Mouse (Mus musculus): Measurements from ENCODE around the gene Gnb1l. TPM values are rescaled to one million over a fixed set of nuclear protein-coding genes. Genes with fewer than 3 reads are reported as not detected.
"Not testable (repeated sequence)": the region's sequence is repeated elsewhere in the genome, so short reads cannot be mapped to it uniquely, and the experiment has no call there.

Gnb1l gene
- polyA plus RNA-seq, 1 experiment from 2014 or later = 13.2 TPM

DNA sequence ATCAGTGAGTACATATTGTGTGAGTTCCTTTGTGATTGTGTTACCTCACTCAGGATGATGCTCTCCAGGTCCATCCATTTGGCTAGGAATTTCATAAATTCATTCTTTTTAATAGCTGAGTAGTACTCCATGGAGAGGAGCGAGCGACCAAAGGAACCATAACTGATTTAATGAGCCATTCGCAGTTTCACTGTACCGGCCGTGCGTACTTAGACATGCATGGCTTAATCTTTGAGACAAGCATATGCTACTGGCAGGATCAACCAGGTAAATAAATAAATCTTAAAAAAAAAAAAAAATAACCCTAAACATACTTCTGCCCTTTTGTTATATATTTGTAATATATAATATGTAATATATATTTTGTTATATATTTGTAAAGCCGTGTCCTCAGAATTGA lies 34.5 kb downstream of the Gnb1l start:
- H3K4me2 ChIP-seq (ENCODE audit: low read depth, low read length); H3K27me3 ChIP-seq (ENCODE audit: control insufficient read depth, insufficient read depth, low read length); H3K27ac ChIP-seq (replicated peaks; ENCODE audit: low read depth, low read length); H3K4me3 ChIP-seq (ENCODE audit: low read depth, low read length); H3K4me1 ChIP-seq (ENCODE audit: control insufficient read depth, insufficient read depth, low read length); H3K9me3 ChIP-seq (replicated peaks; ENCODE audit: control insufficient read depth, low read length); H3K9ac ChIP-seq (replicated peaks; ENCODE audit: low read length); DNase-seq (ENCODE audit: low spot score); H3K36me3 ChIP-seq (replicated peaks; ENCODE audit: control insufficient read depth, insufficient read depth, low read depth, low read length): not testable (repeated sequence)
- 97% methylated on average over 7 of the region's 7 CpGs for WGBS
- peak; percentile 100 for ATAC-seq (replicated peaks; ENCODE audit: insufficient number of reproducible peaks, low FRiP score, low TSS enrichment, low read depth)

DNA sequence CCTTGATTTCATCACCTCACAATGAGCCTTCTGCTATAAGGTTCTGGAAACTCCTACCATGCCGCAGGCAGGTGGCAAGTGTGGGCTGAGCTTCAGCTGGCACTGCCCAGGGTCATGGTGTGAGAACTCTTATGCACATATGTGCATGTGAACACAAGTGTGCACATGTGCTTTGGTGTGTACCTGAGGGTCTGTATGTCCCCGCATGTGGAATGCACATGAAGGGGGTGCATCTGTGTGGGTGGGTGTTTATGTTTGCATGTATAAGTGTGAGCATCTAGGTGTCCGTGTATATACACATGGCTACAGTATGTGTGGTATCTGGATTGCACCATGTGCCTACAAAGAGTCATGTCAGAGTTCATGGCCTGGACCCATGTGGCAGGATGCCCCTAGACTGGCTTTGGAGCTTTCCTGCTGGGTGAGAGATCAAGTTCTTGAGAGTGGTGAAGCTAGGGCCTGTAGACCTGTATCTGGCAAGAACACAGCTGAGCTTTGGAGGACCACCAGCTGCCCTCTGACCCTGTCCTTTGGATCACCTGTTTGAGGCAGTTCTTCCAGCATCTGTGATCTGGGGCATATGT lies 39.0 kb downstream of the Gnb1l start:
- Histone ChIP-seq H3K36me3 (replicated peaks; ENCODE audit: control insufficient read depth, insufficient read depth, low read depth, low read length) (no peaks in the 10 kb centered on the region), H3K4me1 (ENCODE audit: control insufficient read depth, insufficient read depth, low read length) (no peaks in the 10 kb centered on the region), H3K9ac (replicated peaks; ENCODE audit: low read length) (no peak overlapping the region), H3K9me3 (replicated peaks; ENCODE audit: control insufficient read depth, low read length) (no peaks in the 10 kb centered on the region), H3K4me3 (ENCODE audit: low read depth, low read length) (no peak overlapping the region), H3K27ac (replicated peaks; ENCODE audit: low read depth, low read length) (no peak overlapping the region), H3K27me3 (ENCODE audit: control insufficient read depth, insufficient read depth, low read length) (no peaks in the 10 kb centered on the region), H3K4me2 (ENCODE audit: low read depth, low read length) (no peak overlapping the region)
- WGBS = 92% methylated on average over 3 of the region's 3 CpGs
- no peak for DNase-seq (ENCODE audit: low spot score)
- ATAC-seq (replicated peaks; ENCODE audit: insufficient number of reproducible peaks, low FRiP score, low TSS enrichment, low read depth) = no peak

DNA sequence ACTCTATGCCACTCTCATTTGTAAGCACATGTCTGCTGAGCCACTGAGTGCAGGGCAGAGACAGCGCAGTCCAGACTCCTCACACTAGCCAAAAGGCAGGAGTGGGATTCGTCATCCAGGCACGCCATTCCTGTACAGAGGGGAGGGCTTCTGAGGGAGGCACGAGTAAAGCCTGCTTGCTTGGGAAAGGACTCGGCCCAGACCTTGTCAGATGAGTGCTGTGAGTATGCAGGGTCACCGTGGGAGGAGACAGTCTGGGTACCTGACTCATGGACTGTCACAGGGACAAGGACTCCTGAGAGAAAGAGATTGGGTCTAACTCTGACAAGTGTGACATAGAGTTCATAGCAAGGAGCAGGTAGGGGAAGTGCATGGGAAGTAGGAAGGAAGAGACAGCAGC lies 40.8 kb downstream of the Gnb1l start:
- Histone ChIP-seq H3K9ac (replicated peaks; ENCODE audit: low read length) (no peak overlapping the region), H3K4me1 (ENCODE audit: control insufficient read depth, insufficient read depth, low read length) (no peaks in the 10 kb centered on the region), H3K4me3 (ENCODE audit: low read depth, low read length) (no peak overlapping the region), H3K36me3 (replicated peaks; ENCODE audit: control insufficient read depth, insufficient read depth, low read depth, low read length) (no peaks in the 10 kb centered on the region), H3K27me3 (ENCODE audit: control insufficient read depth, insufficient read depth, low read length) (no peaks in the 10 kb centered on the region), H3K9me3 (replicated peaks; ENCODE audit: control insufficient read depth, low read length) (no peaks in the 10 kb centered on the region), H3K4me2 (ENCODE audit: low read depth, low read length) (no peak overlapping the region), H3K27ac (replicated peaks; ENCODE audit: low read depth, low read length) (no peak overlapping the region)
- DNase-seq (ENCODE audit: low spot score) (no peak), ATAC-seq (replicated peaks; ENCODE audit: insufficient number of reproducible peaks, low FRiP score, low TSS enrichment, low read depth) (no peak; the same call in 1 of the 2 replicates)
- WGBS = 75% methylated on average over 6 of the region's 6 CpGs

DNA sequence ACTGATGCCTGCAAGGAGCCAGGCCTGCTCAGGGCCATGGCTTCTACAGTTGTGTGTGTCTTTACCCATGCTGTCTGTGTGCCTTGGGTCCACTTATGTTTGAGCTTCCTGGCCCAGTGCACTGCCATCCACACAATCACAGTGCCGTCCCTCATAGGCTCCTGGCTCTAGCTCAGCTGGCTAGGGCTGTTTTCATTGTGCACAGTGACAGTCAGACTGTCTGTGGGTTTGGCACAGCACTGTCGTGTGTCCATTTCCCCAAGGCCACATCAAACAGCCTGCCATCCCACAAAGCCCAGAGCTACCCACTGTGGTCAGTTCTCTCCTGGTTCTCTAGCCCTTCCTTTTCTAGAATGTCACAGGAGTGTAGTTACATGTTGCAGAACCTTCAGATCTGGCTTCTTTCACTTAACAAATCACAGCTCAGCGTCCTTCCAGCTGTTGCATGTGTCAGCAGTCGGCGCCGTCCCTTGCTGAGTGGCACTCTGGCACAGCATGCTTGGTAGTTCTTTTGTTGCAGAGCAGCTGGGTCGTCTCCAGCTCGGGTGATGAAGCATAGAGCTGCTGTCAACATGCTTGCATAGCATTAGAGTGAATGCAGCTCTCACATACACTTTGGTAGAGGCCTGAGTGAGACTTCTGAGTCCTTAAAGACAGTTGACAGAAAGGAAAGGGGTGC lies 44.8 kb downstream of the Gnb1l start:
- no peak overlapping the region for H3K27ac ChIP-seq (replicated peaks; ENCODE audit: low read depth, low read length)
- WGBS = 69% methylated on average over 8 of the region's 8 CpGs
- ATAC-seq (replicated peaks; ENCODE audit: insufficient number of reproducible peaks, low FRiP score, low TSS enrichment, low read depth) (no peak), DNase-seq (ENCODE audit: low spot score) (no peak)
- H3K36me3 ChIP-seq (replicated peaks; ENCODE audit: control insufficient read depth, insufficient read depth, low read depth, low read length) = no peaks in the 10 kb centered on the region
- no peak overlapping the region for H3K4me2 ChIP-seq (ENCODE audit: low read depth, low read length)
- H3K4me1 ChIP-seq (ENCODE audit: control insufficient read depth, insufficient read depth, low read length) = no peaks in the 10 kb centered on the region
- no peaks in the 10 kb centered on the region for H3K9me3 ChIP-seq (replicated peaks; ENCODE audit: control insufficient read depth, low read length)
- H3K27me3 ChIP-seq (ENCODE audit: control insufficient read depth, insufficient read depth, low read length) = no peaks in the 10 kb centered on the region
- H3K9ac ChIP-seq (replicated peaks; ENCODE audit: low read length) = no peak overlapping the region
- no peak overlapping the region for H3K4me3 ChIP-seq (ENCODE audit: low read depth, low read length)

DNA sequence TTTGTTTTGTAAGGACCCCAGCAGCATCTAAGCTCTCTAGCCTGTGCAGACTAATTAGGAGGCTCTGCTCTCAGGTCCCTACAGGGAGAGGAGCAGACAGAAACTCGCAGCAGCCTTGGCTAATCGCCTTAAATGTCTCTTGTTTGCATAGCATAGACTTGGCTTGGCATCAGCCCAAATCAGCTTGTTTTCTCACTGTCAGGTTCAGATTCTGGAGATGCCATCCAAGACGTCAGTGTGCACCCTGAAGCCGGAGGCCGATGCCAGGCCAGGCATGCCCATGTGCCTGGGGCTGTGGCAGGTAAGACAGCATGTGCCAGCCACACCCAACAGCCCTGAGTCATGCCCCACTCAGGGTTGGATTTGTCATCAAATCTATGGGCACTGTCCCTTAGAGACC lies 49.4 kb downstream of the Gnb1l start:
- H3K9me3 ChIP-seq (replicated peaks; ENCODE audit: control insufficient read depth, low read length) = no peaks in the 10 kb centered on the region
- WGBS = 85% methylated on average over 5 of the region's 5 CpGs
- H3K27me3 ChIP-seq (ENCODE audit: control insufficient read depth, insufficient read depth, low read length) = no peaks in the 10 kb centered on the region
- no peaks in the 10 kb centered on the region for H3K36me3 ChIP-seq (replicated peaks; ENCODE audit: control insufficient read depth, insufficient read depth, low read depth, low read length)
- H3K9ac ChIP-seq (replicated peaks; ENCODE audit: low read length) = no peak overlapping the region
- H3K27ac ChIP-seq (replicated peaks; ENCODE audit: low read depth, low read length) = no peak overlapping the region
- ATAC-seq (replicated peaks; ENCODE audit: insufficient number of reproducible peaks, low FRiP score, low TSS enrichment, low read depth) (no peak), DNase-seq (ENCODE audit: low spot score) (no peak)
- H3K4me1 ChIP-seq (ENCODE audit: control insufficient read depth, insufficient read depth, low read length) = no peaks in the 10 kb centered on the region; the same call in 1 of the 2 replicates
- H3K4me2 ChIP-seq (ENCODE audit: low read depth, low read length) = no peak overlapping the region
- H3K4me3 ChIP-seq (ENCODE audit: low read depth, low read length) = no peak overlapping the region

DNA sequence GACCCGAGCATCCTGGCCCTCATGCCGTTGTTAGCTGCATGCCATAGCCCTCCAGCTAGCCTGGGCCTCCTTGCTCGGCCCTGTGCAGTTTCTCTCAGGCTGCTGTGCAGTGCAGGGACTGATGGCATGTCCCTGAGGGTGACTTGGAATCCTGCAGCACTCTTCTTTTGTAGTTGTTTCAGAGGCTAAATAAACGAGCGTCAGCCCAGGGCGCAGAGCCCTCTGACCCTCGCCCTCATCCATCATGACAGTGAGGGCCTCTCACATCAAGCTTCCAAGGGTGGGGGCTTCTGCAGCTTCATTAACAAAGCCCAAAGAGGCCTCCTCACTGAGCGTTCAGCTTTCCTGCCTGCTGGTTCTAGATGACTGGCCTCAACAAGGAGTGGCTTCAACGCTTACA lies 53.1 kb downstream of the Gnb1l start:
- no peaks in the 10 kb centered on the region for H3K9me3 ChIP-seq (replicated peaks; ENCODE audit: control insufficient read depth, low read length)
- H3K9ac ChIP-seq (replicated peaks; ENCODE audit: low read length) = no peak overlapping the region
- no peaks in the 10 kb centered on the region for H3K27me3 ChIP-seq (ENCODE audit: control insufficient read depth, insufficient read depth, low read length)
- H3K4me2 ChIP-seq (ENCODE audit: low read depth, low read length) = no peak overlapping the region
- 21% methylated on average over 9 of the region's 9 CpGs for WGBS
- H3K36me3 ChIP-seq (replicated peaks; ENCODE audit: control insufficient read depth, insufficient read depth, low read depth, low read length) = no peaks in the 10 kb centered on the region; the same call in 1 of the 2 replicates
- no peak overlapping the region for H3K27ac ChIP-seq (replicated peaks; ENCODE audit: low read depth, low read length)
- H3K4me1 ChIP-seq (ENCODE audit: control insufficient read depth, insufficient read depth, low read length) = peaks cover 9% of the 10 kb centered on the region
- DNase-seq (ENCODE audit: low spot score) (no peak), ATAC-seq (replicated peaks; ENCODE audit: insufficient number of reproducible peaks, low FRiP score, low TSS enrichment, low read depth) (no peak)
- no peak overlapping the region for H3K4me3 ChIP-seq (ENCODE audit: low read depth, low read length)

DNA sequence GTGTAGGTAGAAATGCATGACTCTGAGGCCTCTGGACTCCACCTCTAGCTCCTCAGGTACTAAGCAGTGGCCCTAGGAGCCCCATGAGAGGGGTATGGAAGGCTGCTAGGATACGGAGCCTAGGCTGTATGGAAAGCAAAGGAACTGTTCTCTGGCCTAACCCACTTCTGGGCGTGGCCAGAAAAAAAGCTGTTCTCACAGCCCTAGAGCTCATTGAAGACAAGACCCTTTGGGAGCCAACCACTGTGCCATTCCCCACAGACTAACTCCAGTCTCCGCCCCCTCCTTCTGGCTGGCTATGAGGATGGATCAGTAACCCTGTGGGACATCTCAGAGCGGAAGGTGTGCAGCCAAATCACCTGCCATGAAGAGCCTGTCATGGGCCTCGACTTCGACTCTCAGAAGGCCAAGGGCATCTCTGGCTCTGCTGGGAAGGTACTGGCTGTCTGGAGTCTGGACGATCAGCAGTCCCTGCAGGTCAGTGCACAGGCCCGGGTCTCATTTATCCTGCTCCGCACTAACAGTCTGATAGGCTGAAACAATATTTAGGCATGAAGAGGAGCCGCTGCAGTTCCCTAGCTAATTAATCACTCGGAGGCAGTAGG lies 53.7 kb downstream of the Gnb1l start:
- WGBS = 75% methylated on average over 11 of the region's 11 CpGs
- ATAC-seq (replicated peaks; ENCODE audit: insufficient number of reproducible peaks, low FRiP score, low TSS enrichment, low read depth) (no peak), DNase-seq (ENCODE audit: low spot score) (no peak)
- Histone ChIP-seq H3K9ac (replicated peaks; ENCODE audit: low read length) (no peak overlapping the region), H3K4me1 (ENCODE audit: control insufficient read depth, insufficient read depth, low read length) (peaks cover 9% of the 10 kb centered on the region), H3K9me3 (replicated peaks; ENCODE audit: control insufficient read depth, low read length) (no peaks in the 10 kb centered on the region), H3K27me3 (ENCODE audit: control insufficient read depth, insufficient read depth, low read length) (no peaks in the 10 kb centered on the region), H3K36me3 (replicated peaks; ENCODE audit: control insufficient read depth, insufficient read depth, low read depth, low read length) (no peaks in the 10 kb centered on the region; the same call in 1 of the 2 replicates), H3K4me3 (ENCODE audit: low read depth, low read length) (no peak overlapping the region), H3K27ac (replicated peaks; ENCODE audit: low read depth, low read length) (no peak overlapping the region; the same call in 1 of the 2 replicates), H3K4me2 (ENCODE audit: low read depth, low read length) (no peak overlapping the region)

DNA sequence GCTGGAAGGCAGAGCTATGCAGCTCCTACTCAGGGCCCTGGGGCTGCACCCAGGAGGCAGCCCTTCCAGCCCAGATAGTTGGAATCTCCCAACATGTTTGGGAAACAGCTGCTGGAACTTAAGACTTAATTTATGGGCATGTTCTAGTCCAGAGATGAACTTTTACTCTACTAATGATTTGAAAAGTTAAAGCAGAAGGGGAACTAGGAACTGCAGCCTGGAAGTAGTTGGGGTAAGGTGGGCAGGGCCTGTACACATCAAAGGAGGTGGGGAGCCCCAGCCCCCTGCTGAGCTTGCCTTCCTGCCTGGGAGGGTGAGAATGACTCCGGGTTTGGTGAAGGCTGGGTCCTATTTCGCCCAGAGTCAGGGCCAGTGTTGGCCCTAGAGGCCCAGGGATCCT lies 56.2 kb downstream of the Gnb1l start:
- H3K36me3 ChIP-seq (replicated peaks; ENCODE audit: control insufficient read depth, insufficient read depth, low read depth, low read length) = no peaks in the 10 kb centered on the region; the same call in 1 of the 2 replicates
- WGBS = 33% methylated on average over 2 of the region's 2 CpGs
- DNase-seq (ENCODE audit: low spot score) (peak; percentile 20), ATAC-seq (replicated peaks; ENCODE audit: insufficient number of reproducible peaks, low FRiP score, low TSS enrichment, low read depth) (no peak)
- H3K9ac ChIP-seq (replicated peaks; ENCODE audit: low read length) = no peak overlapping the region
- no peak overlapping the region for H3K4me3 ChIP-seq (ENCODE audit: low read depth, low read length)
- H3K4me1 ChIP-seq (ENCODE audit: control insufficient read depth, insufficient read depth, low read length) = peaks cover 9% of the 10 kb centered on the region
- no peaks in the 10 kb centered on the region for H3K9me3 ChIP-seq (replicated peaks; ENCODE audit: control insufficient read depth, low read length)
- no peaks in the 10 kb centered on the region for H3K27me3 ChIP-seq (ENCODE audit: control insufficient read depth, insufficient read depth, low read length)
- H3K4me2 ChIP-seq (ENCODE audit: low read depth, low read length) = no peak overlapping the region; the same call in 1 of the 2 replicates
- peak overlapping the region; percentile 73 for H3K27ac ChIP-seq (replicated peaks; ENCODE audit: low read depth, low read length)

Data from embryonic facial prominence, embryonic 11.5 days (tissue).